Mouse (Mus musculus): ENCODE data around the gene Dab1. TPM values are rescaled to one million over a fixed set of nuclear protein-coding genes. Genes with fewer than 3 reads are reported as not detected.
A peak's percentile ranks its signal among the peaks of the same experiment; 100 is the strongest.

Dab1 gene
- total RNA-seq, 2 experiments from 2014 or later: 155 to 170 TPM

GRCm38 (mm10) chr4:104760878-104761624 is 1141.9 kb downstream of the Dab1 start:
- Histone ChIP-seq H3K4me3 (no peak overlapping the region), H3K27ac (no peak overlapping the region)
- TF ChIP-seq CTCF (conservative IDR thresholded peaks at IDR 0.05): peak; percentile 49
- DNase-seq (ENCODE audit: low spot score in 2 of 2): no peak

- Histone ChIP-seq H3K27ac (no peak within 1 kb of the TSS), H3K4me3 (no peak within 1 kb of the TSS)
- DNase-seq (ENCODE audit: low spot score in 2 of 2): no peak
- no peak for TF ChIP-seq CTCF (conservative IDR thresholded peaks at IDR 0.05)
Observed at GRCm38 (mm10) chr4:104766065-104766464, 1146.9 kb downstream of the Dab1 start, which contains the start of gene C8b. Gene C8b, plus strand, starts transcription at chr4:104766317.

GRCm38 (mm10) chr4:104768190-104768589 is 1149.0 kb downstream of the Dab1 start:
- no peak for DNase-seq (ENCODE audit: low spot score in 2 of 2)
- TF ChIP-seq CTCF (conservative IDR thresholded peaks at IDR 0.05): no peak

GRCm38 (mm10) chr4:104769602-104770001 is 1150.4 kb downstream of the Dab1 start:
- no peak for DNase-seq (ENCODE audit: low spot score in 2 of 2)
- H3K27ac ChIP-seq: no peak overlapping the region
- no peak overlapping the region for H3K4me3 ChIP-seq
- TF ChIP-seq CTCF (conservative IDR thresholded peaks at IDR 0.05): no peak

More at GRCm38 (mm10) chr4:104768190-104768589, 1149.0 kb downstream of the Dab1 start:
- no peak overlapping the region for H3K27ac ChIP-seq
- H3K4me3 ChIP-seq: no peak overlapping the region

GRCm38 (mm10) chr4:104770331-104770730 is 1151.2 kb downstream of the Dab1 start:
- H3K4me3 ChIP-seq: no peak overlapping the region
- TF ChIP-seq CTCF (conservative IDR thresholded peaks at IDR 0.05): no peak
- no peak overlapping the region for H3K27ac ChIP-seq
- DNase-seq (ENCODE audit: low spot score in 2 of 2): no peak

- Histone ChIP-seq H3K27ac (no peak overlapping the region), H3K4me3 (no peak overlapping the region)
- no peak for DNase-seq (ENCODE audit: low spot score in 2 of 2)
- TF ChIP-seq CTCF (conservative IDR thresholded peaks at IDR 0.05): no peak
Observed at GRCm38 (mm10) chr4:104775601-104776000, 1156.4 kb downstream of the Dab1 start.

GRCm38 (mm10) chr4:104779460-104779859 is 1160.3 kb downstream of the Dab1 start:
- TF ChIP-seq CTCF (conservative IDR thresholded peaks at IDR 0.05): no peak
- DNase-seq (ENCODE audit: low spot score in 2 of 2): no peak
- Histone ChIP-seq H3K4me3 (no peak overlapping the region), H3K27ac (no peak overlapping the region)

GRCm38 (mm10) chr4:104781441-104781840 is 1162.3 kb downstream of the Dab1 start:
- no peak overlapping the region for H3K4me3 ChIP-seq
- H3K27ac ChIP-seq: no peak overlapping the region
- DNase-seq (ENCODE audit: low spot score in 2 of 2): no peak
- no peak for TF ChIP-seq CTCF (conservative IDR thresholded peaks at IDR 0.05)

GRCm38 (mm10) chr4:104782346-104782745 is 1163.2 kb downstream of the Dab1 start:
- DNase-seq (ENCODE audit: low spot score in 2 of 2): no peak
- no peak for TF ChIP-seq CTCF (conservative IDR thresholded peaks at IDR 0.05)
- H3K27ac ChIP-seq: no peak overlapping the region
- no peak overlapping the region for H3K4me3 ChIP-seq

GRCm38 (mm10) chr4:104792111-104792510 is 1173.0 kb downstream of the Dab1 start:
- H3K27ac ChIP-seq: no peak overlapping the region
- no peak overlapping the region for H3K4me3 ChIP-seq
- DNase-seq (ENCODE audit: low spot score in 2 of 2): no peak
- no peak for TF ChIP-seq CTCF (conservative IDR thresholded peaks at IDR 0.05)

Data from layer of hippocampus, adult 2 months (tissue).